Mouse (Mus musculus): ENCODE data around the gene Prm2.

Prm2 gene

GRCm38 (mm10) chr16:10776322-10776721 is 19.6 kb downstream of the Prm2 start:
- DNase-seq (ENCODE audit: low spot score in 2 of 2) = no peak

GRCm38 (mm10) chr16:10774726-10775125 is 21.2 kb downstream of the Prm2 start:
- no peak for DNase-seq (ENCODE audit: low spot score in 2 of 2)

GRCm38 (mm10) chr16:10773543-10773942 is 22.4 kb downstream of the Prm2 start:
- DNase-seq (ENCODE audit: low spot score in 2 of 2) = no peak

- no peak for DNase-seq (ENCODE audit: low spot score in 2 of 2)
Measured at GRCm38 (mm10) chr16:10771769-10772510, 24.0 kb downstream of the Prm2 start.

- DNase-seq (ENCODE audit: low spot score in 2 of 2) = no peak
Measured at GRCm38 (mm10) chr16:10770531-10771325, 25.2 kb downstream of the Prm2 start.

GRCm38 (mm10) chr16:10769661-10770060 is 26.3 kb downstream of the Prm2 start:
- no peak for DNase-seq (ENCODE audit: low spot score in 2 of 2)

GRCm38 (mm10) chr16:10768821-10769220 is 27.1 kb downstream of the Prm2 start:
- no peak for DNase-seq (ENCODE audit: low spot score in 2 of 2)

- DNase-seq (ENCODE audit: low spot score in 2 of 2) = peak in 1 of 2 experiments; percentile 53
Measured at GRCm38 (mm10) chr16:10767158-10767557, 28.8 kb downstream of the Prm2 start.

- no peak for DNase-seq (ENCODE audit: low spot score in 2 of 2)
Measured at GRCm38 (mm10) chr16:10764323-10764722, 31.6 kb downstream of the Prm2 start.

GRCm38 (mm10) chr16:10763540-10764264 is 32.2 kb downstream of the Prm2 start:
- no peak for DNase-seq (ENCODE audit: low spot score in 2 of 2)

- no peak for DNase-seq (ENCODE audit: low spot score in 2 of 2)
Measured at GRCm38 (mm10) chr16:10762569-10763180, 33.3 kb downstream of the Prm2 start.

GRCm38 (mm10) chr16:10761182-10761581 is 34.8 kb downstream of the Prm2 start:
- DNase-seq (ENCODE audit: low spot score in 2 of 2) = no peak

- DNase-seq (ENCODE audit: low spot score in 2 of 2) = no peak
Measured at GRCm38 (mm10) chr16:10756168-10756567, 39.8 kb downstream of the Prm2 start.

- DNase-seq (ENCODE audit: low spot score in 2 of 2) = no peak
Measured at GRCm38 (mm10) chr16:10754521-10755296, 41.2 kb downstream of the Prm2 start.

- DNase-seq (ENCODE audit: low spot score in 2 of 2) = peak; percentile 20 to 23
Measured at GRCm38 (mm10) chr16:10749824-10750223, 46.1 kb downstream of the Prm2 start.

- DNase-seq (ENCODE audit: low spot score in 2 of 2) = no peak
Measured at GRCm38 (mm10) chr16:10749226-10749625, 46.7 kb downstream of the Prm2 start.

All from frontal cortex, postnatal 10 days (tissue).